Mouse (Mus musculus) olfactory bulb, adult 2 months (tissue): Measurements from ENCODE around the gene 1810055G02Rik.

Experiments
- CTCF ChIP-seq: fragments of 200-500 bp; IDR thresholded peaks from 2 replicates; pipeline ENCODE4 v1.5.1; 2012; ENCODE audit warnings: low read depth, mild to moderate bottlenecking, low read length, moderate library complexity; ENCODE audit not compliant: insufficient read depth
- POLR2A ChIP-seq: fragments of 200-500 bp; IDR thresholded peaks from 2 replicates; pipeline ENCODE4 v1.6.1; 2012; ENCODE audit warnings: mild to moderate bottlenecking, low read depth, low read length, moderate library complexity; ENCODE audit not compliant: insufficient read depth

DNA sequence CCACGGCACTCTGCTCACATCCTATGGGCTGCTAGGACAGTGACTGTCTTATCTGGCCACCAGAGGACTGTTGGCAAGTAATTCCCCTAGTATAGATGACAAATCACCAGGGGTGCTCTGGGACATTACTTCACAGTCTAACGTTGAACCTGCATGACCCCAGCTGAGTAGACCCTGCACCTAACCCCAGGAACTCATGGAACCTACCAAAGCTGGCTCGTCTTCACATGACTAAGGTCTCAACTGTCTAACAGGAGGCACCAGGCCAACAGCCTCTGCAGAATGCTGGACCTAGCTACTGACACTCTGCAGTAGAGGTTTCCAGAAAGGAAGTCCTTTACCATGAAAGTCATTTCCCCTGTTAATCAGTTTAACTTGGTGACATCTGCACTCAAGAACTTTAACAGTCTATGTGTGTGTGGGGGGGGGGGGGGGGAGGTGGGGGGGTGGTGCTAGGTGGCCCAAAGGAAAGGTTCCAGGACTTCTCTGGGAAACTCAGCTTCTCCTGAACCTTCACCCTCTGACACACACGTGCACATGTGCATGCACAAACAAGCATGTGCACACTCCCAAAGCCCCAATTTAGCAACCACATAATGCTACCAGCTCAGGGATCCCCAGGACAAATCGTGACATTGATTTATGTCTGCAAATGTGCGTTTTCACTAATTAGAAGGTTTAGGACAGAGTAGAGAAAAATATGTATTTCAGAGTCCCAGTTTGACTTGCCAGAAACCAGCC, 40.8 kb upstream of the 1810055G02Rik start:
- TF ChIP-seq CTCF (no peak), POLR2A (no peak)
